Mouse (Mus musculus) liver, postnatal 0 days (tissue): ENCODE measurements around the gene Med12l.

Experiments used
- CTCF ChIP-seq: sonication (generic); IDR thresholded peaks from 2 replicates; pipeline ENCODE4 v1.5.1; 2016; ENCODE audit warnings: antibody characterized with exemption, low read depth
- EP300 ChIP-seq: IDR thresholded peaks from 2 replicates; pipeline ENCODE4 v1.6.1; 2016; ENCODE audit warnings: antibody characterized with exemption, low read depth, mild to moderate bottlenecking

GRCm38 (mm10) chr3:59260745-59261144 is 255.1 kb downstream of the Med12l start:
- TF ChIP-seq CTCF (no peak), EP300 (no peak)
